16 mouse cellular contexts compared by ENCODE assay signal in the genomic region with DNA sequence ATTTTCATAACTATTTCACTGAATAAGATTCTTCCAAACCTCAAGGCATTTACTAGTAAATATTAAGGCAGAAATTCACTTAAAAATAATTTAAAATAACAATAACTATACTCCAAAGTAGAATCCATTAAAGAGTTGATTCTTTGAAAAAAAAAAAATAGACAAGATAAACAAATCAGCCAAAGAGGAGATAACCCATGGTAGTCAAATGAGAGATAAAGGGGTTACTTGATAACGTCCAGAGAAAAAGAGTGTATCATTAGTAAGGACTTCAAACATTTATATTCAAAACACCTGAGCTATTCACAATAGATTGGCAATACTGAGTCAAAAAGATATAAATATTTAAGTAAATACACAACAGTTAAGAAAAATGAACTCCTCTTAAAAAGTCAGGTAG.
"Had no signal": no experiment of that assay in that cellular context is flagged by ENCODE, and none has a peak within 500 bp of the region (broad histone marks: within the 10 kb centered on the region; RNA-seq: fewer than 3 reads in every experiment).

No protein-coding gene starts in this region.

- H3K27ac ChIP-seq: neural tube, embryonic 13.5 days; neural tube, embryonic 15.5 days; stomach, embryonic 15.5 days; stomach, postnatal 0 days had no signal

- H3K27me3 ChIP-seq: neural tube, embryonic 13.5 days; neural tube, embryonic 15.5 days; stomach, embryonic 15.5 days had no signal

- H3K4me1 ChIP-seq: neural tube, embryonic 13.5 days; neural tube, embryonic 15.5 days; stomach, embryonic 15.5 days had no signal

- H3K4me3 ChIP-seq: neural tube, embryonic 13.5 days; neural tube, embryonic 15.5 days; stomach, embryonic 15.5 days had no signal

- DNase-seq: retina, postnatal 1 day; right cerebral cortex, adult 18-20 months; right cerebral cortex, postnatal 14 days; right cerebral cortex, postnatal 25 days; right cerebral cortex, postnatal 4 days; spleen, adult 18-20 months; thymus, adult 18-20 months; thymus, adult 2 months; thymus, postnatal 14 days; thymus, postnatal 25 days; thymus, postnatal 36 days; thymus, postnatal 4 days had no signal

- H3K36me3 ChIP-seq: neural tube, embryonic 13.5 days; neural tube, embryonic 15.5 days; stomach, embryonic 15.5 days had no signal

- H3K9ac ChIP-seq: neural tube, embryonic 13.5 days; neural tube, embryonic 15.5 days; stomach, embryonic 15.5 days had no signal

- H3K9me3 ChIP-seq: neural tube, embryonic 13.5 days; neural tube, embryonic 15.5 days; stomach, embryonic 15.5 days had no signal
